Mouse (Mus musculus) bone marrow macrophage, adult 2 months (primary cell): ENCODE measurements around the gene Tmem140.

Experiments used
- CTCF ChIP-seq: IDR thresholded peaks from 2 replicates; pipeline ENCODE4 v1.5.1; 2012; ENCODE audit warnings: low read depth, mild to moderate bottlenecking, low read length, moderate library complexity
- POLR2A ChIP-seq: IDR thresholded peaks from 2 replicates; pipeline ENCODE4 v1.6.1; 2012; ENCODE audit warnings: mild to moderate bottlenecking, low read depth, low read length, borderline replicate concordance

DNA sequence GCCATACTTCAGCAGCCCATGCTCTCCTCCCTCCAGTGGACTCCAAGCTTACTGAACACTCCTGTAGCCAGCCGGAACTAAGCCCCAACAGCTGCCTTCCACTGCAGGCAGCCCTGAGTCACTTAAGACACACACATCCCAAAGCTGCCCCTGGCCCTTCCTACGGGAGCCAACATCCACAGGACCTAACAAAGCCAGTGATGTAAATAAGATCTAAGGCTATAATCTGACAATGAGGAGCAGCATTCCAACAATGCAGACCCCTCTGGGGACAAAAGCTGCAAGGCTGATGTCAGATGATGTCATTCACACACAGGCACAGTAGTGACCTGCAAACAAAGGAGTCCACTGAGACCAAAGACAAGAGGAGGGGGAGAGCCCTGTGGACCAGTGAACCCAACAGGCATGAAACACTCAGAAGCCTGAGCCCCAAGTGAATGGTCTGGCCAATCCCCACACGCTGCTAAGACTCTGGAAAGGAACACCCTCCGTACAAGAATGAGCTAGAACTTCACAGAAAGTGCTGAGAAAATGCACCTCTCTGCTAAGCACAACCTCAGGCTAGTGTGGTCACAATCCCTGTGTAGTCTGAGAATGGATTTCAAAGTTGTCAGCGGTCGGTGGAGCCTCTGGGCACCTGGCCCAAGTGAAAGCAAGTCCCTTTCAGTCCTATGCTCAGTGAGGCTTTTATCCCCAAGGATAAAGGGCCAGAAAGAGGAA is 24.3 kb downstream of the Tmem140 start:
- TF ChIP-seq CTCF (no peak), POLR2A (no peak)
